Mouse (Mus musculus): ENCODE measurements at regions not wholly inside any gene's neighbourhood (a gene's known extent, or its start where the extent isn't known, plus 50 kb on each side); places are given as distances from the start of the nearest gene placed in this dataset.
A peak's percentile ranks its signal among the peaks of the same experiment; 100 is the strongest.

DNA sequence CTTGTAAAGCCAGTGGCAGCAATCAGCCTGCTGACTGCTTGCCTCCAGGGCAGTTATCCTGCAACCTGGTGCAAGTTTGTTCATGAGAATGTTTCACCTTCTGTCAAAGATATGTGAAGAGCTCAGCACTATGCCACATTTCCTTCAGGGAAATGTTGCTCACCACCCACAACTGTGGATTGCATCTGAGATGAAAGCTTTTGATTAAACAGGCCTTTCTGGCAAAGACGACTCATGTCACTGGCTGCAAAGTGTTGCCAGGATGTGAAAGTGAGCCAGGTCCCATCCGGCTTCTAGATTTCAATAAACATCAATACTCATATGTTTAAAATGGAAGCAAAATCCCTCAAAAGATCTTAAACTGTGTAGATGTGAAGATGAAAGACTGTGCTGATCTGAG, 2121.0 kb downstream of the Gm37988 start:
- no peak for TF ChIP-seq CTCF (IDR thresholded peaks at IDR 0.05)
- intact Hi-C loops (cut with DNase I): no loop called here

DNA sequence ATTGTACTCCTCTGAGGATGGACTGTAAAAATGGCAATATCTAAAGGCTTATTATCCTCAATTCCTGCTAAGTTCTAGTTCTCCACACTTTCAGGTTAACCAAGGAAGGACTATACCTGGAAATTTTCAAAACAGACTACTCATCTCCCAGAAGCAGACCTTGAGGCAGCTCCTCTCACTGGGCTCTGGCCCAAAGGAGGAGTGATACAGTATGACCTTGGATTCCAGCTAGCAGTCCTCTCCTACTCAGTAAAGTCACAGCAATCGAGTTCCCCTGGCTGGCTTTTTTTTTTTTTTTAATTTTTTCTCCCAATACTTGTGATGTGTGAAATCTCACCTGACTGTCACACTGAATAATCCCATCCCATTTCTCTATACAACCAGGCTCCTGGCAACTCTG, 2124.2 kb downstream of the Gm37988 start:
- no peak for DNase-seq
- no peak for TF ChIP-seq CTCF (IDR thresholded peaks at IDR 0.05)
- no peak overlapping the region for H3K4me3 ChIP-seq
- no peak overlapping the region for H3K27ac ChIP-seq
- intact Hi-C loops (cut with DNase I): no loop called here

More for the DNA sequence above, 2121.0 kb downstream of the Gm37988 start:
- no peak overlapping the region for H3K4me3 ChIP-seq
- DNase-seq: no peak
- no peak overlapping the region for H3K27ac ChIP-seq

DNA sequence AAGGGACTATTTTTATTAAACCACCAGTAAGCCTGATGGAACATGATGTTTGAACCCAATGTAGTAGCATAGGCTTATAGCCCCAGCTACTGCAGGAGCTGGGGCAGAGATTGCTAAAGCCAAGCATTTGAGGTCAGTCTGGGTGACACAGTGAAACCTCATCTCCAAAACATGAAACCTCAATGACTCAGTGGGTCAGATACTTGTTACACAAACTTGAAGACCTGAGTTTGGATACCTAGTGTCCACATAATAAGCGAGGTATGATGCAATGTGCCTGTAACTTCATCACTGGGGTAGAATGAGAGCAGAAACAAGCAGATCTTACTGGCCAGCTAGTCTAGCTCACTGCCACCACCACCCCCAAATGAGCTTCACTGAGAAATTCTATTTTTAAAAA, 2162.1 kb downstream of the Gm37988 start:
- intact Hi-C loops (cut with DNase I): no loop called here
- no peak overlapping the region for H3K4me3 ChIP-seq
- TF ChIP-seq CTCF (IDR thresholded peaks at IDR 0.05): no peak
- no peak for DNase-seq
- no peak overlapping the region for H3K27ac ChIP-seq

DNA sequence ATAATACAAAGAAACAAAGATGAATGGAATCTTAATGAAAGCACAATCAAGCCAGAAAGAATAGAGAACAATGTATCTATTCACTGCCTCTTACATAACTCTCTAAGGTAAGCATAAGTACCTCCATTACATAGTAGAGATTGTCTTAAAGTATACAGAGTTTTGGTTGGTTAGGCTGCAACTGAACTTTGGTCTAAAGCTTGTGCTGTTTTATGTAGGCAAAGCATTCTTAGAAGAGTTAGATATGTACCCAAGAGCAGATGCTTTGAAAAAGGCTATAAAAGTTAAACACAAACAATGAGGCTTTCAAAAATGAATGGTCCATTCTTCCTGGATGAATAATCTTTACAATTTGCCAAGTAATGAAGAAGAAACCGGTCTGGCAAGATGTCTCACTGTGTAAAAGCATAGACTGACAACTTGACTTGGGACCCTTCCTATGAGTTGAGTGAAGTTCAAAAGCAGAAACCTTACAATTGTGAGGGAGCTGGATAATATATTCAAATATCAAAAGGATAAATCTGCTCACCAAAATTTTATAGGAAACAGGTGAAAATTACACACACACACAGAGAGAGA, 2166.1 kb downstream of the Gm37988 start:
- no peak for TF ChIP-seq CTCF (IDR thresholded peaks at IDR 0.05)
- Histone ChIP-seq H3K27ac (no peak overlapping the region), H3K4me3 (no peak overlapping the region)
- intact Hi-C loops (cut with DNase I): no loop called here
- no peak for DNase-seq

DNA sequence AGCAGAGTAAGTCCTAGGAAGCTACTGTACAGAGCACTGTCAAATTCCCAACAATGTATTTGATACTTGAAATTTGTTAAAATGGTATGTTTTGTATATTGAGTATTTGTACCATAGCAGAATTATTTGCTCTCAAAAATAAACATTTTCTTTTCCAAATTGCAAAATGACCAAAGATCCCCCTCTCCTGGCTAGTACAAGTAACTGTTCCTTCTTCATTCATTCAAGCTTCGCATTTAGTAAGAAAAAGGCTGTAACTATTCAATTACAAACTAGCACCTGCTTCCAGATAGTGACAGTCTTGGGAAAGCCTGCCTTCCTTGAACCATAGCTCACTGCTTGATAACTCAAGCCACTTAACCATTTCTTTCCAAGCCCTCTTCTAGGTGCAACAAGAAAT, 2171.9 kb downstream of the Gm37988 start:
- intact Hi-C loops (cut with DNase I): no loop called here
- TF ChIP-seq CTCF (IDR thresholded peaks at IDR 0.05): no peak

DNA sequence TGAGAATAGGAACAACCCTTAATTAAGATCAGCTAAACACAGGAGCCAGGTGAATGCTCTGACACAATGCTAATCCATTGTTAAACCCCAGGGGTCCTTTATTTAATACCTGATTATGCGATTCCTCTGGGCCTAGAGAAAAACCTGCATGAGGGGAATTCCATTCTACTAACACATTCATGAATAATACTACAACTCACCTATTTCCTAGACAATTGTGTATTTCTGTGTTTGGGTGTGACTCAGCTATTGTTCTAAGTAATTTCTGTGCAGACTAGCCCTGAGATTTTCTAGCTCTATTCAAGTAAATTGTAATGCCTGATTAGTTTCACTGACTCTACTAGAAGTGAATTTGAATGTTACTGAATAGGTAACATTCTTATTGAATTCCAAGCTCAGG, 2176.5 kb downstream of the Gm37988 start:
- TF ChIP-seq CTCF (IDR thresholded peaks at IDR 0.05): no peak
- H3K4me3 ChIP-seq: no peak overlapping the region
- DNase-seq: no peak
- intact Hi-C loops (cut with DNase I): no loop called here
- H3K27ac ChIP-seq: no peak overlapping the region

More for the DNA sequence above, 2171.9 kb downstream of the Gm37988 start:
- Histone ChIP-seq H3K27ac (no peak overlapping the region), H3K4me3 (no peak overlapping the region)
- DNase-seq: no peak

DNA sequence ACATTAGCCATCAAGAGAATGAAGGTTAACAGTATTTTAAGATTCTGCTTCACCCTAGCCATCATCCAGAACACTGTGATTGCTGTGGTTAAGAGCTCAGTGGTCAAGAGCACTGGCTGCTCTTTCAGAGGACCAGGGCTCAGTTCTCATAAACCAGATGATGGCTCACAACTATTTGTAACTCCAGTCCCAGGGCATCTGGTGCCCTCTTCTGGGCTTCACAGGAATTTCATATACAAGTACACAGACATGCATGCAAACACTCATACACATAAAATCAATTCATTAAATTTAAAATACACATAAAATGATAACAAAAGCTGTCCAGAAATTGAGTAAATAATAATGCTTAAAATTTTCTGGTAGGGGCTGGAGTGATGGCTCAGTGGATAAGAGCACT, 2189.9 kb downstream of the Gm37988 start:
- intact Hi-C loops (cut with DNase I): no loop called here
- DNase-seq: no peak
- H3K27ac ChIP-seq: no peak overlapping the region
- no peak for TF ChIP-seq CTCF (IDR thresholded peaks at IDR 0.05)
- H3K4me3 ChIP-seq: no peak overlapping the region

DNA sequence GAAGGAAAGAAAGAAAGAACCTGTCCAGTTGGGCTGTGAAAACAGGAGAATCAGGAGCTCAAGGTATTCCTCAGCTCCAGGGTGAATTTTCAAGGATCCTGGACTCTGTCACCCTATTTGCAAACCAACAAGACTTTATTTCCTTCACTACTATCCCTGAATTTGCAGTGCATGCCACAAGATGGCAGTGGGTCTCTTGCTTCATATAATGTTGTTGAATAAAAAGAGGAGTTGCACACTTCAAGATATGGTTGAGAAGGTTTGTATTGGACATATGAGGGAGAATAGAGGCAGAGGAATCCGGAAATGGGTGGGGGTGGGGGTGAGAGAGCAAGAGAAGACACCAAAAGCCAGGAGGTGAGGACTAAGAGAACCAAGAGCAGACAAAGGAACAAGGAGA, 2202.5 kb downstream of the Gm37988 start:
- intact Hi-C loops (cut with DNase I): loop anchor here (1.0 kb wide), 1 partner anchor 194 kb away; no protein-coding TSS in a partner anchor
- no peak for DNase-seq
- TF ChIP-seq CTCF (IDR thresholded peaks at IDR 0.05): peak; percentile 66
- H3K4me3 ChIP-seq: no peak overlapping the region
- H3K27ac ChIP-seq: no peak overlapping the region

Data from gastrocnemius, adult 2 months (tissue).